Mouse (Mus musculus): ENCODE measurements around the gene Aox1. TPM values are rescaled to one million over a fixed set of nuclear protein-coding genes. Genes with fewer than 3 reads are reported as not detected.

Aox1 gene
- polyA plus RNA-seq, 1 experiment = 0.32 TPM

DNA sequence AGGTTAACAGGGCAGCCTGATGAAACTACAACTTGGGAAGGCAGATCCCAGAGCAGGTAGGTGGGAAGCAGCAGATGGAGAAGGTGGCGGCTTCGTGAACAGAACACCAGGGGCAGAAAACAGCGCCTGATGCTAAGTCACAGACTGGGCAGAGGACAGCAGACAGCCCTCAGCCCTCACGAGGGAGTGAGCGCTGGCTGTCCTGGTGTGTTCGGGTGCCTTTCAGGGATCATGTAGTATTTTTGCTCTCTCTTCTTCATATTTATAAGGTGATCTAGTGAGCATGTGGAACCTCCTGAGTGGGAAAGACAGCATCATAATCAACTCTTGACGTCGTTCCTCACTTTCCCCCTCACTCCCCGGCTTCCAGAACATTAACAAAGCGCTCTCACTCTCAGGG is 116.3 kb downstream of the Aox1 start:
- no peaks in the 10 kb centered on the region for H3K36me3 ChIP-seq (ENCODE audit: control insufficient read depth, insufficient read depth, low read length)
- no peak overlapping the region for H3K4me3 ChIP-seq (ENCODE audit: low read depth, low read length)
- H3K4me1 ChIP-seq (ENCODE audit: control insufficient read depth, insufficient read depth, insufficient read length, low read length) = no peaks in the 10 kb centered on the region
- H3K27me3 ChIP-seq (ENCODE audit: control insufficient read depth, insufficient read depth, low read length) = no peaks in the 10 kb centered on the region
- 84% methylated on average over 10 of the region's 10 CpGs for WGBS
- H3K27ac ChIP-seq (ENCODE audit: insufficient read depth, low read depth, low read length) = no peak overlapping the region
- TF ChIP-seq CTCF (IDR thresholded peaks at IDR 0.05; ENCODE audit: extremely low read depth, insufficient read length, insufficient replicate concordance, low read depth, low read length) = no peak
- no peak for TF ChIP-seq POLR2A (IDR thresholded peaks at IDR 0.05; ENCODE audit: low read depth, low read length)

DNA sequence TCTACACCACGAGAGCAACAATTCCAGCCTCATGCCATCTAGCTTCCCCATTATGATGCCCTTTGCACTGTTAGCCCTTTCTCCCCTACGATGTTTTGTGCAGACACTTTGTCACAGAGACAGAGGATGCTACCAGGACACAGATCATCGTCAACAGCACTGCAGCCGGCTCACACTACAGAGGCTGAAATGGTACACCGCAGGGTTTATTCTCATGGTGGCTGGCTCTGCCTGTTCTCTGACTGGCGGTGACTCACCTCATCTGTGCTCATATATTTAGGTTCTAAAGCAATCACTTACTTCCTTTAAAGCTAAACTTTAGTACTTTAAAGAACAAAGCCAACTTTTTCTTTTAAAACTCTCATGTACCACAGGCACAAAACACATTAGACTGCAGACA is 118.0 kb downstream of the Aox1 start:
- Histone ChIP-seq H3K4me3 (ENCODE audit: low read depth, low read length) (no peak overlapping the region), H3K36me3 (ENCODE audit: control insufficient read depth, insufficient read depth, low read length) (no peaks in the 10 kb centered on the region), H3K27ac (ENCODE audit: insufficient read depth, low read depth, low read length) (no peak overlapping the region), H3K27me3 (ENCODE audit: control insufficient read depth, insufficient read depth, low read length) (no peaks in the 10 kb centered on the region), H3K4me1 (ENCODE audit: control insufficient read depth, insufficient read depth, insufficient read length, low read length) (no peaks in the 10 kb centered on the region)
- WGBS = 65% methylated on average over 6 of the region's 6 CpGs
- TF ChIP-seq POLR2A (IDR thresholded peaks at IDR 0.05; ENCODE audit: low read depth, low read length) (no peak), CTCF (IDR thresholded peaks at IDR 0.05; ENCODE audit: extremely low read depth, insufficient read length, insufficient replicate concordance, low read depth, low read length) (no peak)

DNA sequence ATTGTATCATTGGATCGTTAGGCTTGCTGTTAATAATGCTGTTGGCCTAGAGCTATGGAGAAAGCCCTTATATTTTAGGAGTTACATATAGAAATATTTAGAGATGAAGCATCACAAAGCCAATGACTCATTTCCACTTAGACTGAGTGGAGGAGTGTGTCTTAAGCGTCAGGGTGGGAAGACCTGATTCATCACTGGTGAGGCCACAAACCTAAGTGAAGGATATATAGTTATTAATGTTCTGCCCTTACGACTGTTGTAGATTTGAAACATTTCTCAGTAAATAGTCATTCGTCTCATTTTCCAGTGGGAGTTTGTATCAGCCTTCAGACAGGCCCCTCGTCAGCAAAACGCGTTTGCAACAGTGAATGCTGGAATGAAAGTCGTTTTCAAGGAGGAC is 122.5 kb downstream of the Aox1 start:
- Histone ChIP-seq H3K4me3 (ENCODE audit: low read depth, low read length) (no peak overlapping the region), H3K27me3 (ENCODE audit: control insufficient read depth, insufficient read depth, low read length) (no peaks in the 10 kb centered on the region), H3K36me3 (ENCODE audit: control insufficient read depth, insufficient read depth, low read length) (no peaks in the 10 kb centered on the region), H3K4me1 (ENCODE audit: control insufficient read depth, insufficient read depth, insufficient read length, low read length) (no peaks in the 10 kb centered on the region), H3K27ac (ENCODE audit: insufficient read depth, low read depth, low read length) (no peak overlapping the region)
- no peak for TF ChIP-seq CTCF (IDR thresholded peaks at IDR 0.05; ENCODE audit: extremely low read depth, insufficient read length, insufficient replicate concordance, low read depth, low read length)
- no peak for TF ChIP-seq POLR2A (IDR thresholded peaks at IDR 0.05; ENCODE audit: low read depth, low read length)
- 65% methylated on average over 8 of the region's 8 CpGs for WGBS

Other genes starting within 250 kb of the Aox1 start
- 0.17 and 0.37 TPM in 2 replicates for gene Sgo2a, start 34.0 kb upstream of the Aox1 start, polyA plus RNA-seq (2012; rRNA removed)
- gene Kctd18, start 11.0 kb upstream of the Aox1 start, polyA plus RNA-seq (2012; rRNA removed) = 0.44 and 1.5 TPM in 2 replicates
- 0.03 TPM in 1 of 2 replicates, not detected in the other for gene Aox3, start 83.2 kb downstream of the Aox1 start, polyA plus RNA-seq (2012; rRNA removed)
- 0.03 TPM in 1 of 2 replicates, not detected in the other for gene Aox4, start 180.5 kb downstream of the Aox1 start, polyA plus RNA-seq (2012; rRNA removed)
- gene Aox2, start 248.4 kb downstream of the Aox1 start, polyA plus RNA-seq (2012; rRNA removed) = 0.01 TPM in 1 of 2 replicates, not detected in the other

Measured in small intestine, adult 2 months (tissue).